Mouse (Mus musculus) C2C12 (cell line): ENCODE measurements around the gene Vmn1r208.

Source experiments
- CEBPB ChIP-seq: IDR thresholded peaks from one replicate; pipeline ENCODE4 v1.6.1; 2011; ENCODE audit warnings: low read depth, mild to moderate bottlenecking, control low read depth, moderate library complexity
- CTCF ChIP-seq: IDR thresholded peaks from one replicate; pipeline ENCODE4 v1.5.1; 2011; ENCODE audit not compliant: control insufficient read depth, insufficient read depth, insufficient read length
- MAX ChIP-seq: IDR thresholded peaks from one replicate; pipeline ENCODE4 v1.6.1; 2011; ENCODE audit warnings: mild to moderate bottlenecking, control low read depth

- TF ChIP-seq CTCF (no peak), MAX (no peak), CEBPB (no peak)
Observed at GRCm38 (mm10) chr13:22747524-22747923, 29.7 kb downstream of the Vmn1r208 start.
